Mouse (Mus musculus) forebrain, embryonic 16.5 days (tissue): Measurements from ENCODE around the gene Rpgrip1l. TPM values are rescaled to one million over a fixed set of nuclear protein-coding genes. Genes with fewer than 3 reads are reported as not detected.

Experiments used
- ATAC-seq: fragments of 200-750 bp; cut with Nextera tagmentation; 2 replicates; pipeline ENCODE4 v1.8.0; 2017; ENCODE audit warnings: mild to moderate bottlenecking, moderate library complexity
- H3K27ac ChIP-seq: fragments of 300-500 bp; sonication (generic); 2 replicates; pipeline ENCODE4 v1.5.1; 2014; ENCODE audit warnings: low read length, control low read depth
- H3K27me3 ChIP-seq: fragments of 300-500 bp; sonication (generic); replicated peaks from 2 replicates; pipeline ENCODE4 v1.6.1; 2014; ENCODE audit warnings: low read length; ENCODE audit not compliant: control insufficient read depth, insufficient read depth
- H3K36me3 ChIP-seq: fragments of 300-500 bp; sonication (generic); 2 replicates; pipeline ENCODE4 v1.6.1; 2014; ENCODE audit not compliant: control insufficient read depth, insufficient read depth
- H3K4me1 ChIP-seq: fragments of 300-500 bp; sonication (generic); replicated peaks from 2 replicates; pipeline ENCODE4 v1.6.1; 2014; ENCODE audit warnings: low read length; ENCODE audit not compliant: control insufficient read depth, insufficient read depth
- H3K4me2 ChIP-seq: fragments of 300-500 bp; sonication (generic); 2 replicates; pipeline ENCODE4 v1.6.1; 2014; ENCODE audit warnings: mild to moderate bottlenecking, low read length, control low read depth
- H3K4me3 ChIP-seq: fragments of 300-500 bp; sonication (generic); replicated peaks from 2 replicates; pipeline ENCODE4 v1.5.1; 2014; ENCODE audit warnings: mild to moderate bottlenecking, low read length, control low read depth
- H3K9ac ChIP-seq: fragments of 300-500 bp; sonication (generic); replicated peaks from 2 replicates; pipeline ENCODE4 v1.6.1; 2014; ENCODE audit warnings: low read depth, low read length, control low read depth
- H3K9me3 ChIP-seq: fragments of 300-500 bp; sonication (generic); 2 replicates; pipeline ENCODE4 v1.6.1; 2016; ENCODE audit warnings: low read length; ENCODE audit not compliant: control insufficient read depth
- WGBS: fragments of 180-500 bp; shearing (Covaris S2); extraction: QIAGEN DNeasy Blood & Tissue Kit; methylation state at CpG from one replicate; pipeline ENCODE4 v1.1.7; 2014; 5-methylcytosine and 5-hydroxymethylcytosine counted together
- polyA plus RNA-seq: library from polyadenylated mRNA; unstranded; fragments of >200 nt; fragmentation: Nextera tagmentation; extraction: Ambion mirVana; gene quantifications from 2 replicates; pipeline ENCODE4 v1.2.1, GENCODE M21; 2015

Gene Rpgrip1l
- polyA plus RNA-seq, 1 experiment from 2014 or later: 13.7 TPM

DNA sequence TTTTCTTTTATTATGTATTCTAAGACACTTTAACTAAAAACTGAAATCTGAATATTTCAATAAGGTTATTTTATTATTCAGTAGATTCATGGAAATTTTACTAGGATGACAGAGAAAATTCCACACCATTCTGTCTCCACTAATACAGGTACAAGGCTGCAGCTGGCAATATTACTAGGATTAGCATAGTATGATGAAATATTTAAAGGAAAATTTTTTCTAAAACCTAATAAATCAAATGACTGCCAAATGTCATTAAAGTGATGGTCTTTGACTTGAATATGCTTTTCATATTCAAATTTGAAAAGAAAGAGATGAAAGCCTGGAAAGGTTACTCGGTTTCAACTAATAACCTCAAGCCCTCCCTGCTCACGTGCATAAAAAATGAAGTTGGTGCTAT is 79.0 kb downstream of the Rpgrip1l start:
- H3K36me3 ChIP-seq: no peaks in the 10 kb centered on the region
- ATAC-seq: no peak
- H3K27me3 ChIP-seq: no peaks in the 10 kb centered on the region
- H3K9ac ChIP-seq: no peak overlapping the region
- WGBS: 50% methylated on average over 2 of the region's 2 CpGs
- H3K4me2 ChIP-seq: no peak overlapping the region
- H3K27ac ChIP-seq: no peak overlapping the region
- H3K9me3 ChIP-seq: no peaks in the 10 kb centered on the region
- no peak overlapping the region for H3K4me3 ChIP-seq
- no peaks in the 10 kb centered on the region for H3K4me1 ChIP-seq

GRCm38 (mm10) chr8:91227421-91227841 is 85.6 kb downstream of the Rpgrip1l start:
- Histone ChIP-seq H3K36me3 (peaks cover 3% of the 10 kb centered on the region; the same call in 1 of the 2 replicates), H3K9ac (no peak overlapping the region), H3K27me3 (no peaks in the 10 kb centered on the region), H3K9me3 (no peaks in the 10 kb centered on the region), H3K27ac (no peak overlapping the region), H3K4me3 (no peak overlapping the region), H3K4me2 (no peak overlapping the region), H3K4me1 (no peaks in the 10 kb centered on the region)
- ATAC-seq: no peak
- 87% methylated on average over 7 of the region's 7 CpGs for WGBS

DNA sequence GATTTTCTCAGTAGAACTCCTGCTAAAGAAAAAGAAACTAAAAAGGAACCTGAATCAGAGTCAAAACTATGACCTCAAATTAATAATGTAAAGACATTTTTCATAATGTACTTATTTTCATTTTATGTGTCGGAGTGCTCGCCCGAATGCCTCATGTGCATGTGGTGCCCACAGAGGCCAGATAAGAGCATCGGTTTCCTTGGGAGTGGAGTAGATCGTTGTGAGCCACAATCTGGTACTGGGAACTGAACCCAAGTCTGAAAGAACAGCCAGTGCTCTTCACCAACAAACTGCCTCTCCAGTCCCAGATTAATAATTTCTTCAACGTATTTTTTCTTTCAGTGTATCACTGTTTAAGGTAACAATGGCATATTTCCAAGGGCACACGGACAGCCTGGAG is 88.8 kb downstream of the Rpgrip1l start:
- Histone ChIP-seq H3K9ac (no peak overlapping the region), H3K9me3 (no peaks in the 10 kb centered on the region), H3K4me2 (no peak overlapping the region), H3K4me3 (no peak overlapping the region), H3K27ac (no peak overlapping the region), H3K36me3 (peaks cover 3% of the 10 kb centered on the region; the same call in 1 of the 2 replicates), H3K27me3 (no peaks in the 10 kb centered on the region), H3K4me1 (no peaks in the 10 kb centered on the region)
- 85% methylated on average over 7 of the region's 7 CpGs for WGBS
- no peak for ATAC-seq

- Histone ChIP-seq H3K4me3 (no peak overlapping the region), H3K4me2 (no peak overlapping the region), H3K36me3 (peaks cover 3% of the 10 kb centered on the region; the same call in 1 of the 2 replicates), H3K27ac (no peak overlapping the region), H3K9ac (no peak overlapping the region), H3K9me3 (no peaks in the 10 kb centered on the region), H3K4me1 (no peaks in the 10 kb centered on the region), H3K27me3 (no peaks in the 10 kb centered on the region)
- ATAC-seq: no peak
- WGBS: 97% methylated on average over 2 of the region's 2 CpGs
Observed at GRCm38 (mm10) chr8:91221841-91222240, 91.2 kb downstream of the Rpgrip1l start.

- Histone ChIP-seq H3K4me3 (no peak overlapping the region), H3K27me3 (no peaks in the 10 kb centered on the region), H3K27ac (no peak overlapping the region), H3K9me3 (no peaks in the 10 kb centered on the region), H3K9ac (no peak overlapping the region), H3K4me1 (no peaks in the 10 kb centered on the region), H3K4me2 (no peak overlapping the region), H3K36me3 (no peaks in the 10 kb centered on the region)
- WGBS: 68% methylated on average over 4 of the region's 4 CpGs
- ATAC-seq: no peak
Observed at GRCm38 (mm10) chr8:91218271-91218670, 94.8 kb downstream of the Rpgrip1l start.

DNA sequence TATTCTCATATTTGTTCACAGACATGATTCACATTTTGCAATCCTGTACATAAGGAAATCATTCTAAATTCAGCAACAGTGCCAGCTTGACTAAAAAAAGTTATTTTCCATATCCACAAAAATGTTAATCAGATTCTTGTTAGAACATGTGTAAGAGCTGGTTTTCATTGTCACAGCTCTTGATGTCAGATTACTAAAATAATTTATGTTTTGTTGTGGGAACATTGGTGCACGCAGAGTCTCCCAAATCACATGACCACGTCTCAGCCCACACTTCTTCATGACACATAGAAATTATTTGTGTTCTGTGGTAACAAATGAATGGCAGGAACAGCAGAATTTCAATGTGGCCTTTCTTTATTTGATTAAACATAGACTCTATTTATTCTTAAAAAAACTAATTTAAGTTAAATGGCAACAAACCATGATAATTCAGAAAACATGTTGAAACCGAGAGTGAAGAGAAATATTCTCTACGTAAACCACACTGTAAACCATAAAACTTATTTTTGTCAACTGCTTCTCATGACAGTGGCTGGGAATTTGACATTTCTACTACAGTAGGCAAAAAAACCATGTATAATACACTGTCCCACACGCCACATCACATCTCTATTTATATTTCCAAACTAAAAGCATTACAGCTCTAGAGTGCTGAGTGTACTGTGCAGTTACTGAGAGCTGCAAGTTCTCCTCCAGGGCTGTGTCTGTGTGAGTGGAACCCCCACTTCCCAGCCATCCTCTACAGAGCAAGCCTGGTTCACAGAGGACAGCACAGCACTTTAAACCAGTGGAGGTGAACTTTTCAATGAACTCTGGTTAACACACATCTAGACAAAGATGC is 95.8 kb downstream of the Rpgrip1l start:
- Histone ChIP-seq H3K27ac (no peak overlapping the region), H3K4me2 (no peak overlapping the region), H3K27me3 (no peaks in the 10 kb centered on the region), H3K36me3 (no peaks in the 10 kb centered on the region), H3K9ac (no peak overlapping the region), H3K4me1 (no peaks in the 10 kb centered on the region), H3K9me3 (no peaks in the 10 kb centered on the region), H3K4me3 (no peak overlapping the region)
- 86% methylated on average over 5 of the region's 5 CpGs for WGBS
- no peak for ATAC-seq

- no peak overlapping the region for H3K27ac ChIP-seq
- H3K4me3 ChIP-seq: no peak overlapping the region
- 57% methylated on average over 3 of the region's 3 CpGs for WGBS
- H3K9ac ChIP-seq: no peak overlapping the region
- H3K4me2 ChIP-seq: no peak overlapping the region
- ATAC-seq: no peak
- no peaks in the 10 kb centered on the region for H3K27me3 ChIP-seq
- no peaks in the 10 kb centered on the region for H3K36me3 ChIP-seq
- no peaks in the 10 kb centered on the region for H3K4me1 ChIP-seq
- H3K9me3 ChIP-seq: no peaks in the 10 kb centered on the region
Observed at GRCm38 (mm10) chr8:91214287-91214686, 98.8 kb downstream of the Rpgrip1l start.

DNA sequence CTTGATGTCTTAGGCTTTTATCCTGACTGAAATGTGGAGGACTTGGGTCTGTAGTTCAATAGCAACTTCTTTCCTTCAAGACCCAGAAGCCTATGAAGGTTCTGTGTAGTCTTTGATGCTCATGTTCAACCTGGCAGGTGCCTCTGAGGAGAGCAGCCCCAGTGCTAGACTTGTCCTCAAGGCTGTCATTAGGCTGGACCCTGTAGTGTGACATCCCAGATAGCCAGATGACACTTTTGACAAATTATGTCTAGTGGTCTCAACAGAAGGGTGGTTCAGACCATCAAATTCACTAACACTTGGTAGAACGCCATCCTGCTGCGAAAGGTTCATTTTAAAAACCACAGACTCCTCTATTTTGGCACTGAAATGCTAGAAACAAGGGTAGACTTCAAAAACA is 100.1 kb downstream of the Rpgrip1l start:
- no peak overlapping the region for H3K4me2 ChIP-seq
- no peaks in the 10 kb centered on the region for H3K27me3 ChIP-seq
- no peaks in the 10 kb centered on the region for H3K4me1 ChIP-seq
- no peak overlapping the region for H3K27ac ChIP-seq
- 87% methylated on average over 2 of the region's 2 CpGs for whole genome bisulfite sequencing
- H3K9me3 ChIP-seq: no peaks in the 10 kb centered on the region
- H3K36me3 ChIP-seq: no peaks in the 10 kb centered on the region
- H3K9ac ChIP-seq: no peak overlapping the region
- no peak for ATAC-seq
- no peak overlapping the region for H3K4me3 ChIP-seq

DNA sequence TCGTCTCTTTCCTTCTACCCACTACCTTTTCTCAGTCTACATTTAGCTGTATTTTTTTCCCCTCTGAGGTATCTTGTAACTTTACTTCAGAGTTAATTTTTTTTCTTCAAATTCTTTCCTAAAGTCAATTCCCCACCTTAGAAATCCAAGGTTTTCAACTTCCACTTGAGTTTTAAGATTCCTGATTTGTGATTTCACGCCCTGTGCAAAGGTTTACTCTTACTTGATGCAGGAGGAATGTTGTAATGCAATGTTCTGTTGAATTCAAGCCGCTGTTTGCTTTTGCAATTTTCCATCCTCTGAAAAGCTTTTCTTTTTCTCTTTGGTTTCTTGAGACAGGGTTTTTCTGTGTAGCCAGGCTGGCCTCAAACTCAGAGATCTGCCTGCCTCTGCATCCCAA is 103.4 kb downstream of the Rpgrip1l start:
- Histone ChIP-seq H3K9ac (no peak overlapping the region), H3K4me1 (no peaks in the 10 kb centered on the region), H3K36me3 (no peaks in the 10 kb centered on the region), H3K4me3 (no peak overlapping the region), H3K4me2 (no peak overlapping the region), H3K27ac (no peak overlapping the region), H3K9me3 (no peaks in the 10 kb centered on the region), H3K27me3 (no peaks in the 10 kb centered on the region)
- 85% methylated on average over 3 of the region's 3 CpGs for WGBS
- no peak for ATAC-seq
